Mouse (Mus musculus) adipocyte (in vitro differentiated cells): ENCODE measurements around the gene Shroom1.
A peak's percentile ranks its signal among the peaks of the same experiment; 100 is the strongest.
"Not testable (repeated sequence)": the region's sequence is repeated elsewhere in the genome, so short reads cannot be mapped to it uniquely, and the experiment has no call there.

Experiments
- DNase-seq: peaks from one replicate; pipeline ENCODE4 v3.0.0-alpha.2; 2016; ENCODE audit warnings: low spot score

Shroom1 gene

GRCm38 (mm10) chr11:53456474-53457371 is at the start of gene Shroom1, which contains the start of gene Gm10447:
Gene Shroom1, plus strand, starts transcription at chr11:53457205.
Gene Gm10447, minus strand, starts transcription at chr11:53457110.
- peak; percentile 55 for DNase-seq

- peak; percentile 58 for DNase-seq
Measured at GRCm38 (mm10) chr11:53411738-53412137, 45.3 kb upstream of the Shroom1 start.

GRCm38 (mm10) chr11:53413871-53414270 is 43.1 kb upstream of the Shroom1 start:
- no peak for DNase-seq

DNA sequence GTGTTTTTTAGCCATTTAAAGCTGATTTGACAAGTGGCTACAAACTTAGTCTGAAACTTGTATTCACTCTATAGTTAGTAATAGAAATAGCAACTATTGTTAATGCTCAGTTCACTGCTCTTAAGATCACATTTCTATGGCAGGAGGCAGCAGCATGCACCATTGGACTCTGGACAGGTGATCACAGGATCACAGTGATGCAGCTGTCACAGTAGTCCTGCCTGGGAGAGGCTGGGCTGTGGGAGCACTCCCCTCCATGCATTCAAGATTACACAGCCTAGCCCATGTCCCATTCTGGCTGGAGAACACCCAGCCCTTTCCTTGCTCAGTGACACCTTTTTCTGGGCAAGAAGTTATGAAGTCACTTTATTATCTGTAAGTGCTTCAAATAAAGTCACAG is 39.0 kb upstream of the Shroom1 start:
- DNase-seq, result no peak

GRCm38 (mm10) chr11:53423036-53423435 is 34.0 kb upstream of the Shroom1 start, which contains the start of gene Leap2:
Gene Leap2, minus strand, starts transcription at chr11:53423170.
- DNase-seq, result no peak

- DNase-seq, result peak; percentile 90
Measured at GRCm38 (mm10) chr11:53424826-53425225, 32.2 kb upstream of the Shroom1 start.

GRCm38 (mm10) chr11:53425251-53425650 is 31.8 kb upstream of the Shroom1 start:
- DNase-seq, result no peak

- peak; percentile 85 for DNase-seq
Measured at GRCm38 (mm10) chr11:53425711-53426255, 31.2 kb upstream of the Shroom1 start.

GRCm38 (mm10) chr11:53426914-53427313 is 30.1 kb upstream of the Shroom1 start:
- not testable (repeated sequence) for DNase-seq

DNA sequence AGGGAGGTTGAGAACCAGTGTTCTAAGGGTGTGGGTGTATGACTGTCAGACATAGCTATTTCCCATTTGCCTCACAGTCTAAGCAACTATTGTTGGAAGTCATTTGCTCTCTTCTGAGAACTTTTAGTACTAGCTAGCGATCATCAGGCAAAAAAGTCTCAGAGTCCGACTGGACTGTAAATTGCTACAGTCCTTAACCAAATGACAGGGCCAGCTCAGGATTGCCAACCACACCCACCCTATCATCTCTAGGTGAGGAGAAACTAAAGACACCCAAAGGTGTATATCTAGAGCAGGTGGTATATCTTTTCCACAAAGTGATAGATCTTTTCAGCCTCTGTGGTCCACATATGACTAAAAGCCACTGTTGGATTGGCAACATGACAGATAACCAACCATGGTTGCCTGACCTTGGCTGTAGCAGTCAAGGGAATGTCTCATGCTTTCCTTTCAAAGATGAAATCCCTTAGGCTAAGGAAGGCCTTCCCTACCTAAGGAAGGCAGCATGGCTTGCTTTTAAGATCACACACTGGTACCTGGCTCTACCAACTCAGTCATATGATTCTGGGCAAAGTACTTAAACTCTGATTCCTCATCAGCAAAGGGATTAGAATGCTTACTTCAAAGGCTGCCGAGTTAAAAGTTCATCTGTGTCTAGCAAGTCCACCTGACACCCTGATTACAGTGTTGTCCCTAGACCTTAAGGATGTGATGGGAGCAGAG is 28.9 kb upstream of the Shroom1 start:
- no peak for DNase-seq

GRCm38 (mm10) chr11:53428716-53429057 is 28.3 kb upstream of the Shroom1 start:
- DNase-seq, result no peak

DNA sequence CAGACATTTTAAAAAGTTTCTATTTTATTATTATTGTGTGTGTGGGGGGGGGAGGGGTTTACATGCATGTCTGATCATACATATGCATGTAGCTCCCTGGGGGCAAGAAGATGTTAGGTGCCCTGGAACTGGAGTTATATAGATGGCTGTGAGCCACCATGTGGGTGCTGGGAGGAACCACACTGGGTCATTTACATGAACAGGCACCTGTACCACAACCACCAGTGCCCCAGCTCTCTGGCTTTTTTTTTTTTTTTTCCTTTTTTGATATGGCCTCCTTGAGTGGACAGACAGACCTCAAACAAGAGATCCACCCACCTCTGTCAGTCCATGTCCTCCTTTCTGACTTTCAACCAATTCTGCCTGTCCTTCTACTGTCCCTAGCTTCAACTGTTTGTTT is 27.8 kb upstream of the Shroom1 start:
- DNase-seq, result no peak

GRCm38 (mm10) chr11:53430300-53430669 is 26.7 kb upstream of the Shroom1 start:
- DNase-seq, result no peak

- DNase-seq, result peak; percentile 99
Measured at GRCm38 (mm10) chr11:53430670-53431346, 26.2 kb upstream of the Shroom1 start, which contains the start of the genes Uqcrq and Gdf9. Gene Uqcrq, minus strand, starts transcription at chr11:53430831. Gene Gdf9, plus strand, starts transcription at chr11:53431023.

DNA sequence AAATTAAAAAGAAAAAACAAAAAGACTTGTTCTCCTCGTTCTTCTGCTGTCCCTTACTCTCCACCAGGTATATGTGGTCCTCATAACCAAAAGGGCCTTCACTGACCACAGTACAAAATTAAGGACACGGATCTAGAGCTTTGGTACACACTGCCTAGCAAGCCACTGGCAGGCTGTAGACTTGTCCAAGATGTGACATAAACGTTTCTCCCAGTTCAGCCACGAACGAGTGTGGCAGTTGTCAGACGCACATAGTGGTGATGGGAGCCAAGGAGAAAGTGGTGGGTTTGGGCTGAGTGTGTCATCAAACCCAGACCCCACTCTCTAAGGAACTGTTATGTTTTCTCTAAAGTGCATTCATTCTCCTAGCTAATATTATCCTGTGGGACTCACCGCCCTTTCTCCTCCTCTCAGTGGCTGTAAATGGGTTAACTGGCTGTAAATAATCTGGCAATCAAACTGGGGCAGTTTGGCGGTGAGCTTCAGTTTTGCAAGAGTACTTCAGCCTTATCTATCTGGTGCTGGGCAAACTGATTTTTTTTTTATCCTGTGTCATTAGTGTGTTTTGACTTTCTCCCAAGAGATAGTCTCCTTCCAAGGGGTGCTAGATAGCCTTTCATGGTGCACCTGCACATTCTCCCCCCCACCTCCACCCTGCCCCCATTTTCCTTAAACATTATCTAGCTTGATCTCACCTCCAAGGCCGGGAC is 25.5 kb upstream of the Shroom1 start:
- peak; percentile 39 for DNase-seq

- no peak for DNase-seq
Measured at GRCm38 (mm10) chr11:53433057-53433456, 23.9 kb upstream of the Shroom1 start.

GRCm38 (mm10) chr11:53435504-53435903 is 21.5 kb upstream of the Shroom1 start:
- DNase-seq, result no peak

GRCm38 (mm10) chr11:53436338-53436737 is 20.7 kb upstream of the Shroom1 start:
- no peak for DNase-seq

GRCm38 (mm10) chr11:53441921-53442320 is 15.1 kb upstream of the Shroom1 start:
- no peak for DNase-seq

- DNase-seq, result no peak
Measured at GRCm38 (mm10) chr11:53443861-53444260, 13.1 kb upstream of the Shroom1 start.

DNA sequence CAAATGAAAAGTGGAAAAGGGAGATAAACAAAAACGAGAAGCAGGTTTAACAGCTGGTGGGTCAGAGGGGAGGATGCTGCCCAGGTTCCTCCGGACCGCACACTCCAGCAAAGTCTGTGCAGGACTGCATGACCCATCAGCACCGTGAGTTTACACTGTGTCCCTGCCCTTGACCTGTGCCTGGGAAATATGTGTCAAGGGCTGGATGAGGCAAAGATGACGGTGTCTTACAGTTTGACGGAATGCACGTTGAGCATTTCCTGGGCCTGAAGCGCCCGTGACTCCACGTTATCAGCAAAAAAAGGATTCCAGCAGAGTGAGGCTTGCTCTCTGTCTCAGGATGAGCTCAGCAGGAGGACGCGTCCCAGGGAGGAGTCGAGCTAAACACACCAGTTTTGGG is 11.4 kb upstream of the Shroom1 start:
- no peak for DNase-seq
